Mouse (Mus musculus) R1 (cell line): ENCODE measurements around the gene Gpr31b.
"Not testable (repeated sequence)": the region's sequence is repeated elsewhere in the genome, so short reads cannot be mapped to it uniquely, and the experiment has no call there.

Experiments
- DNase-seq: peaks from one replicate; pipeline ENCODE4 v3.0.0-alpha.2; 2018; ENCODE audit warnings: low read depth, low spot score

Gene Gpr31b

GRCm38 (mm10) chr17:13052124-13052813 is at the start of gene Gpr31b:
Gene Gpr31b, minus strand, starts transcription at chr17:13052296.
- not testable (repeated sequence) for DNase-seq

GRCm38 (mm10) chr17:13092960-13093359 is 40.9 kb upstream of the Gpr31b start:
- DNase-seq: not testable (repeated sequence)

GRCm38 (mm10) chr17:13092100-13092764 is 40.1 kb upstream of the Gpr31b start:
- peak; percentile 85 for DNase-seq

GRCm38 (mm10) chr17:13091510-13091909 is 39.4 kb upstream of the Gpr31b start:
- DNase-seq: not testable (repeated sequence)

GRCm38 (mm10) chr17:13069227-13069626 is 17.1 kb upstream of the Gpr31b start:
- DNase-seq: not testable (repeated sequence)

- not testable (repeated sequence) for DNase-seq
Observed at GRCm38 (mm10) chr17:13067864-13068385, 15.8 kb upstream of the Gpr31b start.

- DNase-seq: not testable (repeated sequence)
Observed at GRCm38 (mm10) chr17:13062882-13063281, 10.8 kb upstream of the Gpr31b start.

- DNase-seq: not testable (repeated sequence)
Observed at GRCm38 (mm10) chr17:13060804-13061203, 8.7 kb upstream of the Gpr31b start, which contains the start of gene Tcp10b. Gene Tcp10b, plus strand, starts transcription at chr17:13061104.

- DNase-seq: peak; percentile 80
Observed at GRCm38 (mm10) chr17:13043846-13044673, 8.0 kb downstream of the Gpr31b start.

- DNase-seq: not testable (repeated sequence)
Observed at GRCm38 (mm10) chr17:13036627-13037192, 15.4 kb downstream of the Gpr31b start.

GRCm38 (mm10) chr17:13013316-13013715 is 38.8 kb downstream of the Gpr31b start:
- no peak for DNase-seq

- DNase-seq: peak; percentile 78
Observed at GRCm38 (mm10) chr17:13009887-13010286, 42.2 kb downstream of the Gpr31b start.

- no peak for DNase-seq
Observed at GRCm38 (mm10) chr17:13008528-13008927, 43.6 kb downstream of the Gpr31b start.

GRCm38 (mm10) chr17:13007730-13008425 is 44.2 kb downstream of the Gpr31b start:
- DNase-seq: peak; percentile 96

- peak; percentile 23 for DNase-seq
Observed at GRCm38 (mm10) chr17:13006984-13007383, 45.1 kb downstream of the Gpr31b start.

- peak; percentile 20 for DNase-seq
Observed at GRCm38 (mm10) chr17:13006546-13006945, 45.5 kb downstream of the Gpr31b start, which contains the start of gene Sod2. Gene Sod2, plus strand, starts transcription at chr17:13006846.

- DNase-seq: peak; percentile 23
Observed at GRCm38 (mm10) chr17:13004436-13004835, 47.7 kb downstream of the Gpr31b start.

GRCm38 (mm10) chr17:13002243-13002642 is 49.9 kb downstream of the Gpr31b start:
- DNase-seq: not testable (repeated sequence)
